Mouse (Mus musculus): Measurements from ENCODE around the gene Ptprt. TPM values are rescaled to one million over a fixed set of nuclear protein-coding genes. Genes with fewer than 3 reads are reported as not detected.
"Not testable (repeated sequence)": the region's sequence is repeated elsewhere in the genome, so short reads cannot be mapped to it uniquely, and the experiment has no call there.

Gene Ptprt
- polyA plus RNA-seq, 1 experiment from 2014 or later, result 0.79 TPM

DNA sequence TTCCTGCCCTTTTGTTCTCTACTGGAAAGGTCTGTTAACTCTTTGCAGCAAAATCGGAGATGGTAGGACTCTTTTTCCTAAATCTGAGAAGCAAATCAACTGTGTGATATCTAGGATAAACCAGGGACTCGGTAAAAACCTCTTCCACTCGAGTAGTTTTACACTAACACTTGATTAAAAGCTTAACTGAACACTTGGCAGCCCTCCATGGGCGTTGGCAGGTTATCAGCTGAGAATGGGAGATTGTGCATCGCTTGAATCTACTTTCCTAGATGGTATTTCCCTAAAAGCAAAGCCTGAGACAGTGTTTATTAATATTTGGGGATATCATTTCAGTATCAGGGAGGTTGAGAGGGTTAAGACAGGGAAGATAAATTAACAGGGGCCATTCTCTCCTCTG is 1144.0 kb downstream of the Ptprt start:
- no peak overlapping the region for H3K4me2 ChIP-seq (ENCODE audit: low read depth, low read length)
- no peaks in the 10 kb centered on the region for H3K36me3 ChIP-seq (replicated peaks; ENCODE audit: insufficient read depth, low read length)
- no peak overlapping the region for H3K4me3 ChIP-seq (ENCODE audit: low read depth, low read length)
- TF ChIP-seq EP300 (IDR thresholded peaks at IDR 0.05; ENCODE audit: low read depth), result no peak
- TF ChIP-seq CTCF (IDR thresholded peaks at IDR 0.05; ENCODE audit: low read depth), result no peak
- H3K9me3 ChIP-seq (ENCODE audit: low read length), result no peaks in the 10 kb centered on the region
- H3K9ac ChIP-seq (replicated peaks), result no peak overlapping the region
- no peak overlapping the region for H3K27ac ChIP-seq (ENCODE audit: low read depth)
- no peaks in the 10 kb centered on the region for H3K4me1 ChIP-seq (ENCODE audit: insufficient read depth)
- DNase-seq (no peak), ATAC-seq (no peak)
- H3K27me3 ChIP-seq (ENCODE audit: insufficient read depth, low read length), result no peaks in the 10 kb centered on the region
- 49% methylated on average over 5 of the region's 5 CpGs for WGBS (ENCODE audit: insufficient replicate concordance)

DNA sequence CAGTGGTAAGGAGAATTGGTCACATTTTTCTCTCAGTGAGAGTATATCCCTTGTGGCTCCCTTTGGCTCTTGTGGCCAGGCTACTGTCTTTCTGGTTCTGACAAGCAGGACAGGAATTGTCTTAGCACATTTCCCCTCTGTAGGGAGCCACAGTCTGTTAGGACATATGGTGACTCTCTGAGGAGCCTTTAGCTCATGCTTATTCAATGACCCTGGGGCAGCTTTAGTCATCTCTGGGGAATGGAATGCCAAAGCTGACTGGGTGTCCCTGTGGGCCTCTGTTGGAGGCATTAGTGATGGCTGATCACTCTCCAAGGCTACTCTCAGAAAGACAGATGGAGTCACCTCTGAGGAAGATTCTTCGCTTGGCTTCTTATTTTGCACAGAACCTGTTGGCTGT is 1147.7 kb downstream of the Ptprt start:
- Histone ChIP-seq H3K36me3 (replicated peaks; ENCODE audit: insufficient read depth, low read length) (no peaks in the 10 kb centered on the region), H3K9ac (replicated peaks) (no peak overlapping the region), H3K9me3 (ENCODE audit: low read length) (no peaks in the 10 kb centered on the region), H3K4me1 (ENCODE audit: insufficient read depth) (no peaks in the 10 kb centered on the region), H3K4me2 (ENCODE audit: low read depth, low read length) (no peak overlapping the region), H3K4me3 (ENCODE audit: low read depth, low read length) (no peak overlapping the region), H3K27ac (ENCODE audit: low read depth) (no peak overlapping the region), H3K27me3 (ENCODE audit: insufficient read depth, low read length) (no peaks in the 10 kb centered on the region)
- ATAC-seq, result no peak
- no peak for TF ChIP-seq EP300 (IDR thresholded peaks at IDR 0.05; ENCODE audit: low read depth)
- TF ChIP-seq CTCF (IDR thresholded peaks at IDR 0.05; ENCODE audit: low read depth), result no peak
- DNase-seq, result no peak
- WGBS (ENCODE audit: insufficient replicate concordance), result 85% methylated on average over 1 of the region's 1 CpGs

DNA sequence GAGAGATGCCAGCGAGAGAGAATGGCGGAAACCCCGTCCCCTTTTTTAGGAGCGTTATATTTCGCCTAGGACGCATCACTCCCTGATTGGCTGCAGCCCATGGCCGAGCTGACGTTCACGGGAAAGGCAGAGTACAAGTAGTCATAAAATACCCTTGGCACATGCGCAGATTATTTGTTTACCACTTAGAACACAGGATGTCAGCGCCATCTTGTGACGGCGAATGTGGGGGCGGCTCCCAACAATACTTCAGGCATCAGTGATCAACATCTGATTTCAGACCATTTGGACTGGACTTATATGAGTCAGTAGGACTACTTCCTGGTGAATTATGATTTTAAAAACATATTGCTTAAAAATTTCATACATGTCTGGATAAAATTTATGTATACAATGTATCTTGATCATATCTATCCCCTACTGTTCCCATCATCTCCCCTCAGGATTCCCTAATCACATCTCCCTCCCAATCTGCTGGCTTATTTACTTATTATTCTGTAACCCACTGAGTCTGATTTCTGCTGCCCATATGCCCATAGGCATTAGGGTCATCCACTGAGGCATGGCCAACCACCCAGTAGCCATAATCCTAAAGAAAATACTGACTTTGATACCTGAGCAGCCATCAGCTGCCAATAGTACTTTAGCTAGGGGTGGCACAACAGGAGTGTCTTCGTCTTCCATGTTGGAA is 1148.9 kb downstream of the Ptprt start:
- not testable (repeated sequence) for H3K4me2 ChIP-seq (ENCODE audit: low read depth, low read length); H3K4me1 ChIP-seq (ENCODE audit: insufficient read depth); H3K27ac ChIP-seq (ENCODE audit: low read depth); H3K36me3 ChIP-seq (replicated peaks; ENCODE audit: insufficient read depth, low read length); DNase-seq; H3K9ac ChIP-seq (replicated peaks); H3K9me3 ChIP-seq (ENCODE audit: low read length); H3K27me3 ChIP-seq (ENCODE audit: insufficient read depth, low read length); H3K4me3 ChIP-seq (ENCODE audit: low read depth, low read length)
- 19% methylated on average over 5 of the region's 15 CpGs for WGBS (ENCODE audit: insufficient replicate concordance)
- 0 out of 2 replicates have a peak, but pooled peaks have one; percentile 13 for TF ChIP-seq CTCF (IDR thresholded peaks at IDR 0.05; ENCODE audit: low read depth)
- peak; percentile 62 for ATAC-seq

DNA sequence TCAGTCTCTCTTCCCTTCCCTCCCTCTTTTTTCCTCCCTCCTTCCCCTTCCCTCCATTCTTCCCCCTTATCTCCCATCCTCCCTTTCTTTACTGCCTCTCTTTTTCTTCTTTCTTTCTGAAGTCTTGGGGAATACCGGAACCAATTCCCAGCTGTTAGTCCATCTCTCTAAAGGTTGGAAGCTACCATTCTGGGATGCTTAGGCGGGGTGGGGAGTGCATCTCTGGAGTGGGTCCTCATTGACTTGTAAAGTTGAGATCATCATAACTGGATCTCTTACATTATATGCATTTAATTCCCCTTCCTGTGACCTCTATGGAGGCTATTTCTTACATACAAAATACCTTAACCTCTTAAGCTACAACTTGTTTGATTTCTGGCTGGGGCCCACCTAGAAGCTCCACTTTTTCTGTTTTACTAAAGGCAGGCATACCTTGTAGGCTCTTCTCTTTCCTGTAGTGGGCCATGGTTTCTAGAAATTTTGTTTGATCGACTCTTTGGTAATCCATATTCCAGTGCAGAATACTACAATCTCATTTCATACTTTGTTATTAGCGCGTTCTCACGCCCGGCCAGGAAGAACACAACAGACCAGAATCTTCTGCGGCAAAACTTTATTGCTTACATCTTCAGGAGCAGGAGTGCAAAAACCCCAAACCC is 1149.7 kb downstream of the Ptprt start:
- 25% methylated on average over 8 of the region's 8 CpGs for WGBS (ENCODE audit: insufficient replicate concordance)

DNA sequence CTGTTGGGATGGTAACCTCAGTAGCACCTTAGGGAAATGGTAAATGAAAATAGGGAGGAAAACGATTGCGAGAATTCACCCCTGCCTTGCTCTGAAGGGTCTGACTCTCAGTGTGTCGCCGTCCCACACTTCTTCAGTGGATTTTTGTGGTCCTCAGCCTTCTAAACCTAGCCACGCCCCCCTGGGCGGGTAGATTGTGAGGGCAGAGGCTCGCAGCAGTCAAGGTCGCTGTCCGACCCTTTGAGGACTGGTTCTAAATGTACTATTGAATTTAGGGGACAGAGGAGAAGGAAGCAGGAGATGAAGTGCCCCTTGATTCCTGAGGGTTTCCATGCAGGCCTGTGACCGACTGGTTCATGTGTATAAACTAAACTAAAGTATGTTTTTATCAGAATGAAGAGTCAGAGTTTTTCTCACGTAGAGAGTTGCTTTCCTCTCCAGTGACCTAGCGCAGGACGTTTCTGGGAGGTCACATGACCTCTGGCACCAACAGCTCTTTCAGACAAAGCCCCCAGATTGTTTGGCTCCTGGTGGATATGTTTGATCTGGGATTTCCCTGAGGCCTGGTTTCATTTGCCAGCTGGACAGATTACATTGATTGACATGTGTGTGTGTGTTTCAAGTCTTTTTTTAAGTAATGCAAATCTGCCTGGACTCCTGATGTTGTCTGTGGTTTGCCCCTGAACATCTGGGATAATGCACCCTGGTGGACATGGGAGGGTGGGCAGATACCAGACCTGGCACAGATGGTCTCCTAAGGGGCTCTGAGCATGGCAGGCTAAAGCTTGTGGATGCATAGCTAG is 1161.6 kb downstream of the Ptprt start:
- WGBS (ENCODE audit: insufficient replicate concordance), result 13% methylated on average over 13 of the region's 13 CpGs

More for the DNA sequence above, 1149.7 kb downstream of the Ptprt start:
- no peaks in the 10 kb centered on the region for H3K27me3 ChIP-seq (ENCODE audit: insufficient read depth, low read length)
- H3K27ac ChIP-seq (ENCODE audit: low read depth), result no peak overlapping the region
- H3K36me3 ChIP-seq (replicated peaks; ENCODE audit: insufficient read depth, low read length), result no peaks in the 10 kb centered on the region
- no peaks in the 10 kb centered on the region for H3K4me1 ChIP-seq (ENCODE audit: insufficient read depth)
- DNase-seq, result no peak
- peak overlapping the region; percentile 63 for H3K4me2 ChIP-seq (ENCODE audit: low read depth, low read length)
- TF ChIP-seq EP300 (IDR thresholded peaks at IDR 0.05; ENCODE audit: low read depth) (no peak), CTCF (IDR thresholded peaks at IDR 0.05; ENCODE audit: low read depth) (no peak)
- H3K4me3 ChIP-seq (ENCODE audit: low read depth, low read length), result peak overlapping the region; percentile 37
- no peak overlapping the region; the same call in 1 of the 2 replicates for H3K9ac ChIP-seq (replicated peaks)
- no peak for ATAC-seq
- no peaks in the 10 kb centered on the region for H3K9me3 ChIP-seq (ENCODE audit: low read length)

DNA sequence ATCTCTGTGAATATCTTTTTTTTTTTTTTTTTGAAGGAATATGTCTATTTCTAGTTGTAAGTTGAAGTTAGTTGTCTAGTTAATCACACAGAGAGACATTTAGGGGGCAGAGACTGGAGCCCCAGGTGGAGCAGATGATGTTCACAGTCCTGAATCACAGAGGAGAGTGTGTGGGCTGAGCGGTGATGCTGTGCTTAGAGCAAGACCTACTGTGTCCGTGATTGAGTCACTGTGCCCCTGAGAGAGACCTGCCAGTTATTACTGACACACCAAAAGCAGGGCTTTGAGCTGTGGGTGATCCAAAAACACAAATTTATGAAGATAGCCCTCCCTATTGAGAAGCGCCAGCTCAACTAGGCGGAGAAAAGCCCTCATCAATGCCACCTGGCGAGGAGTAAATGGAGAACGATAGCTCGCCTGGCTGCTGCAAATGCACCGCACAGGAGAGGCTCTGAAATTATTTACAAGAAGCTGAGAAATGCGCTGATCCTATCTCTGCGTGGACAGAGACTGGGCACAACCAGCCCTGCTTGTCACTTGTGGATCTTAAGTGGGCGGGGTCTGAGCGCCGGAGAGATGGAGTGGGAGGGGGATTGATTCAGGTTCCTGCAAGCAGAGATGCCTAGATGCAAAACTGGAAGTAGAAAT is 1162.4 kb downstream of the Ptprt start:
- Histone ChIP-seq H3K4me1 (ENCODE audit: insufficient read depth) (no peaks in the 10 kb centered on the region), H3K9ac (replicated peaks) (no peak overlapping the region), H3K27me3 (ENCODE audit: insufficient read depth, low read length) (no peaks in the 10 kb centered on the region), H3K4me2 (ENCODE audit: low read depth, low read length) (no peak overlapping the region), H3K4me3 (ENCODE audit: low read depth, low read length) (no peak overlapping the region), H3K27ac (ENCODE audit: low read depth) (no peak overlapping the region), H3K36me3 (replicated peaks; ENCODE audit: insufficient read depth, low read length) (no peaks in the 10 kb centered on the region), H3K9me3 (ENCODE audit: low read length) (no peaks in the 10 kb centered on the region)
- TF ChIP-seq EP300 (IDR thresholded peaks at IDR 0.05; ENCODE audit: low read depth) (no peak), CTCF (IDR thresholded peaks at IDR 0.05; ENCODE audit: low read depth) (no peak)
- no peak for DNase-seq
- no peak for ATAC-seq
- WGBS (ENCODE audit: insufficient replicate concordance), result 20% methylated on average over 13 of the region's 13 CpGs

More for the DNA sequence above, 1161.6 kb downstream of the Ptprt start:
- H3K4me1 ChIP-seq (ENCODE audit: insufficient read depth), result no peaks in the 10 kb centered on the region
- H3K36me3 ChIP-seq (replicated peaks; ENCODE audit: insufficient read depth, low read length), result no peaks in the 10 kb centered on the region
- DNase-seq, result no peak
- ATAC-seq, result no peak
- H3K4me3 ChIP-seq (ENCODE audit: low read depth, low read length), result no peak overlapping the region
- TF ChIP-seq EP300 (IDR thresholded peaks at IDR 0.05; ENCODE audit: low read depth), result no peak
- no peak for TF ChIP-seq CTCF (IDR thresholded peaks at IDR 0.05; ENCODE audit: low read depth)
- H3K27me3 ChIP-seq (ENCODE audit: insufficient read depth, low read length), result no peaks in the 10 kb centered on the region
- no peak overlapping the region for H3K27ac ChIP-seq (ENCODE audit: low read depth)
- no peak overlapping the region for H3K4me2 ChIP-seq (ENCODE audit: low read depth, low read length)
- H3K9ac ChIP-seq (replicated peaks), result no peak overlapping the region
- no peaks in the 10 kb centered on the region for H3K9me3 ChIP-seq (ENCODE audit: low read length)
